Mouse (Mus musculus) small intestine, adult 2 months (tissue): ENCODE measurements around the gene Helz.

ENCODE experiments used
- CTCF ChIP-seq: fragments of 200-500 bp; IDR thresholded peaks from 2 replicates; pipeline ENCODE4 v1.5.1; 2012; ENCODE audit warnings: low read depth, mild to moderate bottlenecking, control low read depth, inconsistent platforms, low read length, moderate library complexity, mixed read lengths; ENCODE audit not compliant: insufficient replicate concordance, insufficient read length; ENCODE audit errors: extremely low read depth
- POLR2A ChIP-seq: fragments of 200-500 bp; IDR thresholded peaks from 2 replicates; pipeline ENCODE4 v1.6.1; 2012; ENCODE audit warnings: low read depth, mild to moderate bottlenecking, control low read depth, inconsistent platforms, low read length, moderate library complexity

DNA sequence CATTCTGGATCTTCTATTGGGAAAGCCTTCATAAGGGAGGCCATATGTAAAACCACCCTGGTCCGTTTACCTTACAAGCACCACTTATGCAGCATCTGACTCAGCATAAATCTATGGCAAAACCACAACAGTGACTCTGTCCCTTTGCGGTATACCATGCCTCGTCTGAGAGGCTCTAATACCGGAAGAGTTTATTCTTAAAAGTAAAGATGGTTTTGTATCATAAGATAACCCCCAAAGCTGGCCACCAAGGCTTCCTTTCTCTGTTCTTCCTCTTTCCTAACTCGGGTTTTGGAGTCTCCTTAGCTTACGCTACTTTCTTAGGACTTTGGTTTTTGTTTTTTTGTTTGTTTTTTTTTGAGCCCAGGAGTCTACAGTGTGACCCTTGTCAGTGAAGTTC, 145.6 kb downstream of the Helz start:
- TF ChIP-seq POLR2A (no peak), CTCF (no peak)
